8 mouse cellular contexts compared by ENCODE assay signal in genomic region chr1:69108159-69108925, GRCm38 (mm10). TPM values are rescaled to one million over a fixed set of nuclear protein-coding genes. Genes with fewer than 3 reads are reported as not detected.
DNase-seq lines count a peak whose midpoint lies in the region; ATAC-seq and TF ChIP-seq lines count a peak whose summit lies in the region.

No protein-coding gene starts in this region.

- no peak for TF ChIP-seq CTCF in liver, adult 2 months (IDR thresholded peaks at IDR 0.05; ENCODE audit: low read depth, low read length)
- TF ChIP-seq CTCF in midbrain, postnatal 0 days (IDR thresholded peaks at IDR 0.05): no peak
- TF ChIP-seq CTCF in thymus, adult 2 months (IDR thresholded peaks at IDR 0.05; ENCODE audit: borderline replicate concordance, control insufficient read depth, extremely low read depth, insufficient read depth, low read length, poor library complexity): no peak

- H3K9ac ChIP-seq in heart, embryonic 13.5 days: peak overlapping the region; percentile 92
- H3K9ac ChIP-seq in kidney, embryonic 15.5 days: peak overlapping the region; percentile 66
- peak overlapping the region; percentile 44 for H3K9ac ChIP-seq in liver, adult 2 months (ENCODE audit: low read depth, low read length)
- peak overlapping the region; percentile 74 for H3K9ac ChIP-seq in midbrain, postnatal 0 days (replicated peaks; ENCODE audit: low read length, poor library complexity, severe bottlenecking)

- peak; percentile 17 for DNase-seq in gastrocnemius, postnatal 14 days
- no peak for DNase-seq in gastrocnemius, adult 18-20 months (ENCODE audit: low spot score)
- peak; percentile 70 for DNase-seq in liver, adult 2 months (ENCODE audit: extremely low read depth, low read depth, low spot score)
- peak; percentile 85 for DNase-seq in midbrain, postnatal 0 days (ENCODE audit: low spot score)
- no peak for DNase-seq in thymus, adult 2 months

- H3K27ac ChIP-seq in heart, embryonic 13.5 days (replicated peaks): peak overlapping the region; percentile 98
- peak overlapping the region; percentile 56 for H3K27ac ChIP-seq in kidney, embryonic 15.5 days
- H3K27ac ChIP-seq in liver, adult 2 months (replicated peaks; ENCODE audit: insufficient read depth, low read depth, low read length): no peak overlapping the region
- H3K27ac ChIP-seq in midbrain, postnatal 0 days (ENCODE audit: low read depth, low read length): peak overlapping the region; percentile 57
- H3K27ac ChIP-seq in thymus, adult 2 months (ENCODE audit: control insufficient read depth, insufficient read depth, low read length): no peak overlapping the region

- peak overlapping the region; percentile 81 for H3K4me2 ChIP-seq in heart, embryonic 13.5 days
- H3K4me2 ChIP-seq in kidney, embryonic 15.5 days: peak overlapping the region; percentile 99
- peak overlapping the region; percentile 97 for H3K4me2 ChIP-seq in midbrain, postnatal 0 days (ENCODE audit: low read depth, low read length, poor library complexity, severe bottlenecking)

- peak; percentile 30; the same call in 1 of the 2 replicates for ATAC-seq in common myeloid progenitor, adult 5-6 weeks (replicated peaks; ENCODE audit: low read depth, poor library complexity, severe bottlenecking)
- no peak for ATAC-seq in heart, embryonic 13.5 days (ENCODE audit: extremely low read depth, insufficient number of reproducible peaks, low FRiP score, low TSS enrichment)
- peak; percentile 76 for ATAC-seq in kidney, embryonic 15.5 days (replicated peaks; ENCODE audit: low FRiP score)
- ATAC-seq in midbrain, postnatal 0 days (ENCODE audit: low FRiP score): peak; percentile 69

- no peak for TF ChIP-seq POLR2A in liver, adult 2 months (IDR thresholded peaks at IDR 0.05; ENCODE audit: extremely low read depth, insufficient read depth, low read length)
- no peak for TF ChIP-seq POLR2A in thymus, adult 2 months (IDR thresholded peaks at IDR 0.05; ENCODE audit: control insufficient read depth, extremely low read depth, insufficient read depth, low read length, poor library complexity)

- intact Hi-C loops in gastrocnemius, postnatal 14 days (cut with DNase I; ENCODE audit: low total_unique reads): no loop called here

- no peaks in the 10 kb centered on the region for H3K36me3 ChIP-seq in heart, embryonic 13.5 days
- no peaks in the 10 kb centered on the region for H3K36me3 ChIP-seq in kidney, embryonic 15.5 days
- H3K36me3 ChIP-seq in liver, adult 2 months (ENCODE audit: control insufficient read depth, insufficient read depth, low read length): no peaks in the 10 kb centered on the region
- H3K36me3 ChIP-seq in midbrain, postnatal 0 days (ENCODE audit: insufficient read depth, low read length): no peaks in the 10 kb centered on the region
- no peaks in the 10 kb centered on the region for H3K36me3 ChIP-seq in thymus, adult 2 months (ENCODE audit: control insufficient read depth, insufficient read depth, low read length)

- 3% methylated on average over 20 of the region's 20 CpGs for WGBS in heart, embryonic 13.5 days
- 3% methylated on average over 20 of the region's 20 CpGs for WGBS in kidney, embryonic 15.5 days
- 5% methylated on average over 20 of the region's 20 CpGs for WGBS in liver, adult 2 months
- 3% methylated on average over 20 of the region's 20 CpGs for WGBS in midbrain, postnatal 0 days
- 10% methylated on average over 20 of the region's 20 CpGs for WGBS in thymus, adult 2 months

- H3K9me3 ChIP-seq in heart, embryonic 13.5 days: no peaks in the 10 kb centered on the region
- no peaks in the 10 kb centered on the region for H3K9me3 ChIP-seq in kidney, embryonic 15.5 days (replicated peaks)
- no peaks in the 10 kb centered on the region for H3K9me3 ChIP-seq in midbrain, postnatal 0 days (ENCODE audit: low read length)

- peak overlapping the region; percentile 86 for H3K4me3 ChIP-seq in heart, embryonic 13.5 days
- peak overlapping the region; percentile 75 for H3K4me3 ChIP-seq in kidney, embryonic 15.5 days (replicated peaks)
- peak overlapping the region; percentile 61 for H3K4me3 ChIP-seq in liver, adult 2 months (ENCODE audit: insufficient read depth, low read depth, low read length)
- peak overlapping the region; percentile 84 for H3K4me3 ChIP-seq in midbrain, postnatal 0 days (ENCODE audit: low read depth, low read length)
- H3K4me3 ChIP-seq in thymus, adult 2 months (ENCODE audit: control insufficient read depth, insufficient read depth, low read length): no peak overlapping the region

- no peaks in the 10 kb centered on the region for H3K79me2 ChIP-seq in liver, adult 2 months (ENCODE audit: control insufficient read depth, insufficient read depth, low read length)

- H3K27me3 ChIP-seq in heart, embryonic 13.5 days (replicated peaks): 0 out of 2 replicates have a peak, but pooled peaks cover 4% of the 10 kb centered on the region
- peaks cover 66% of the 10 kb centered on the region for H3K27me3 ChIP-seq in kidney, embryonic 15.5 days
- H3K27me3 ChIP-seq in liver, adult 2 months (ENCODE audit: control insufficient read depth, insufficient read depth, low read length): no peaks in the 10 kb centered on the region
- H3K27me3 ChIP-seq in midbrain, postnatal 0 days (ENCODE audit: insufficient read depth, low read length): no peaks in the 10 kb centered on the region
- no peaks in the 10 kb centered on the region; the same call in 1 of the 2 replicates for H3K27me3 ChIP-seq in thymus, adult 2 months (ENCODE audit: control insufficient read depth, insufficient read depth, low read length)

- peaks cover 13% of the 10 kb centered on the region for H3K4me1 ChIP-seq in heart, embryonic 13.5 days
- peaks cover 35% of the 10 kb centered on the region for H3K4me1 ChIP-seq in kidney, embryonic 15.5 days
- no peaks in the 10 kb centered on the region for H3K4me1 ChIP-seq in liver, adult 2 months (ENCODE audit: control insufficient read depth, insufficient read depth, low read length)
- no peaks in the 10 kb centered on the region; the same call in 1 of the 2 replicates for H3K4me1 ChIP-seq in midbrain, postnatal 0 days (ENCODE audit: insufficient read depth, low read length)
- H3K4me1 ChIP-seq in thymus, adult 2 months (replicated peaks; ENCODE audit: control insufficient read depth, insufficient read depth, low read length): no peaks in the 10 kb centered on the region

RNA-seq across cellular contexts. Expression of gene Erbb4, which starts 0.5 kb away (rescaled TPM):
- under 1 TPM; 0.78 to 0.88 TPM for total RNA-seq in gastrocnemius, postnatal 14 days (2021)
- total RNA-seq in gastrocnemius, adult 18-20 months (2021): under 1 TPM; 0.18 to 0.33 TPM
- not detected in 2 replicates for total RNA-seq in common myeloid progenitor, adult 5-6 weeks (2017)
- polyA plus RNA-seq in heart, embryonic 13.5 days (2015; fragmentation: Nextera tagmentation; extraction: Ambion mirVana): 6.2 and 8.1 TPM in 2 replicates
- 5.5 and 5.6 TPM in 2 replicates for polyA plus RNA-seq in kidney, embryonic 15.5 days (2015; fragmentation: Nextera tagmentation; extraction: Ambion mirVana)
- 2.9 and 3.9 TPM in 2 replicates for total RNA-seq in liver, adult 2 months (2014; rRNA removed)
- 0.22 and 0.50 TPM in 2 replicates for polyA plus RNA-seq in liver, adult 2 months (2012; rRNA removed)
- total RNA-seq in midbrain, postnatal 0 days (2014; rRNA removed): 33.5 and 40.8 TPM in 2 replicates
- 6.2 and 7.8 TPM in 2 replicates for polyA plus RNA-seq in midbrain, postnatal 0 days (2015; fragmentation: Nextera tagmentation; extraction: Ambion mirVana)
- 0.09 TPM in 1 of 2 replicates, not detected in the other for polyA plus RNA-seq in thymus, adult 2 months (2012; rRNA removed)

Comparison
In these comparisons a context has a peak if more than half of its experiments do, and no peak if none do; other contexts are left out.
1. DNase-seq: peak in gastrocnemius, postnatal 14 days (single experiment), liver, adult 2 months (single experiment) and midbrain, postnatal 0 days (single experiment); none in gastrocnemius, adult 18-20 months (single experiment) and thymus, adult 2 months (single experiment).
2. H3K27ac ChIP-seq: peak in heart, embryonic 13.5 days (single experiment), kidney, embryonic 15.5 days (single experiment) and midbrain, postnatal 0 days (single experiment); none in liver, adult 2 months (single experiment) and thymus, adult 2 months (single experiment).
3. Peak in every context shown above with its lines, with median percentiles within 50 percentile points of each other: H3K4me2 ChIP-seq and H3K9ac ChIP-seq.